Mouse (Mus musculus) C2C12 (cell line): ENCODE results near the gene Nop58. TPM values are rescaled to one million over a fixed set of nuclear protein-coding genes. Genes with fewer than 3 reads are reported as not detected.
"Not testable (repeated sequence)": the region's sequence is repeated elsewhere in the genome, so short reads cannot be mapped to it uniquely, and the experiment has no call there.

Experiments
- H3K27me3 ChIP-seq: one replicate; pipeline ENCODE4 v1.6.1; 2011; ENCODE audit not compliant: control insufficient read depth, insufficient read depth, insufficient read length
- H3K36me3 ChIP-seq: one replicate; pipeline ENCODE4 v1.6.1; 2011; ENCODE audit not compliant: control insufficient read depth, insufficient read depth
- H3K4me3 ChIP-seq: one replicate; pipeline ENCODE4 v1.5.1; 2011; ENCODE audit warnings: mild to moderate bottlenecking, control low read depth; ENCODE audit not compliant: poor library complexity, insufficient read depth, severe bottlenecking
- H3K79me2 ChIP-seq: one replicate; pipeline ENCODE4 v1.6.1; 2011; ENCODE audit not compliant: control insufficient read depth, insufficient read depth
- H3K79me3 ChIP-seq: one replicate; pipeline ENCODE4 v1.6.1; 2011; ENCODE audit warnings: low read depth, control low read depth
- H3ac ChIP-seq: one replicate; pipeline ENCODE3; 2011; ENCODE audit warnings: low read depth; ENCODE audit not compliant: control insufficient read depth, insufficient read length
- CEBPB ChIP-seq: IDR thresholded peaks from one replicate; pipeline ENCODE4 v1.6.1; 2011; ENCODE audit warnings: low read depth, mild to moderate bottlenecking, control low read depth, moderate library complexity
- CTCF ChIP-seq: IDR thresholded peaks from one replicate; pipeline ENCODE4 v1.5.1; 2011; ENCODE audit not compliant: control insufficient read depth, insufficient read depth, insufficient read length
- FOSL1 ChIP-seq: IDR thresholded peaks from one replicate; pipeline ENCODE4 v1.8.0; 2011; ENCODE audit warnings: mild to moderate bottlenecking, low read length; ENCODE audit not compliant: poor library complexity, insufficient read depth, severe bottlenecking
- MAX ChIP-seq: IDR thresholded peaks from one replicate; pipeline ENCODE4 v1.6.1; 2011; ENCODE audit warnings: mild to moderate bottlenecking, control low read depth
- MYOD1 ChIP-seq: IDR thresholded peaks from one replicate; pipeline ENCODE4 v1.6.1; 2011; ENCODE audit warnings: low read depth; ENCODE audit not compliant: control insufficient read depth, insufficient read length
- MYOG ChIP-seq: IDR thresholded peaks from one replicate; pipeline ENCODE4 v1.6.1; 2011; ENCODE audit not compliant: control insufficient read depth, insufficient read length; ENCODE audit errors: extremely low read depth
- USF1 ChIP-seq: IDR thresholded peaks from one replicate; pipeline ENCODE4 v1.6.1; 2011; ENCODE audit warnings: low read depth, mild to moderate bottlenecking, control low read depth, moderate library complexity
- long read RNA-seq, 2 experiments: library from polyadenylated mRNA; unstranded; transcript quantifications; one replicate each; pipeline ENCODE4 v2.0.0; 2019 to 2020
- polyA plus RNA-seq: library from polyadenylated mRNA; unstranded; fragments of >200 nt; fragmentation: generic; extraction: Trizol; gene quantifications from one replicate; pipeline ENCODE4 v1.2.1, GENCODE M21; 2012; ENCODE audit warnings: missing spikeins

Gene Nop58
- 88.7 TPM for polyA plus RNA-seq
- long read RNA-seq, experiment 1, full-length matches to known transcripts, result 29 of 69 reads
- long read RNA-seq, experiment 1, partial matches to known transcripts, result 34 of 69 reads
- long read RNA-seq, experiment 1, other reads (novel, unspliced or antisense), result 6 of 69 reads
- long read RNA-seq, experiment 2, full-length matches to known transcripts, result 51 of 773 reads
- long read RNA-seq, experiment 2, partial matches to known transcripts, result 558 of 773 reads
- long read RNA-seq, experiment 2, other reads (novel, unspliced or antisense), result 164 of 773 reads

- peak within 1 kb of the TSS; percentile 83 for H3K4me3 ChIP-seq
- peak; percentile 1 for TF ChIP-seq USF1
- no peak for TF ChIP-seq MYOD1
- TF ChIP-seq MAX, result peak; percentile 99
- H3K79me3 ChIP-seq, result peaks cover 52% of the 10 kb centered on the region
- peaks cover 54% of the 10 kb centered on the region for H3K79me2 ChIP-seq
- peak within 1 kb of the TSS; percentile 89 for H3ac ChIP-seq
- H3K36me3 ChIP-seq, result peaks cover 44% of the 10 kb centered on the region
- no peaks in the 10 kb centered on the region for H3K27me3 ChIP-seq
Observed at GRCm38 (mm10) chr1:59684819-59685755, at the start of gene Nop58. Nop58 (plus strand) TSS chr1:59684971.

GRCm38 (mm10) chr1:59636349-59636748 is 48.4 kb upstream of the Nop58 start:
- TF ChIP-seq CEBPB (no peak), MYOD1 (no peak), CTCF (no peak), FOSL1 (no peak), MYOG (no peak), USF1 (no peak), MAX (no peak)
- no peaks in the 10 kb centered on the region for H3K79me3 ChIP-seq
- no peak overlapping the region for H3K4me3 ChIP-seq
- peaks cover 19% of the 10 kb centered on the region for H3K36me3 ChIP-seq
- no peak overlapping the region for H3ac ChIP-seq
- H3K79me2 ChIP-seq, result no peaks in the 10 kb centered on the region
- no peaks in the 10 kb centered on the region for H3K27me3 ChIP-seq

- H3K79me3 ChIP-seq, result no peaks in the 10 kb centered on the region
- H3K4me3 ChIP-seq, result no peak overlapping the region
- H3K79me2 ChIP-seq, result no peaks in the 10 kb centered on the region
- no peaks in the 10 kb centered on the region for H3K27me3 ChIP-seq
- peaks cover 39% of the 10 kb centered on the region for H3K36me3 ChIP-seq
- no peak overlapping the region for H3ac ChIP-seq
- TF ChIP-seq MYOD1, result no peak
- TF ChIP-seq MAX, result no peak
- TF ChIP-seq FOSL1, result no peak
- no peak for TF ChIP-seq MYOG
- no peak for TF ChIP-seq CTCF
- TF ChIP-seq CEBPB, result no peak
- no peak for TF ChIP-seq USF1
Observed at GRCm38 (mm10) chr1:59638371-59638770, 46.4 kb upstream of the Nop58 start.

GRCm38 (mm10) chr1:59642488-59642887 is 42.3 kb upstream of the Nop58 start:
- Histone ChIP-seq H3ac (no peak overlapping the region), H3K36me3 (peaks cover 56% of the 10 kb centered on the region)

GRCm38 (mm10) chr1:59646502-59646901 is 38.3 kb upstream of the Nop58 start:
- H3K79me3 ChIP-seq, H3K27me3 ChIP-seq, H3K79me2 ChIP-seq, H3ac ChIP-seq, H3K4me3 ChIP-seq: not testable (repeated sequence)
- peaks cover 68% of the 10 kb centered on the region for H3K36me3 ChIP-seq

More at GRCm38 (mm10) chr1:59642488-59642887, 42.3 kb upstream of the Nop58 start:
- Histone ChIP-seq H3K4me3 (no peak overlapping the region), H3K79me2 (no peaks in the 10 kb centered on the region), H3K27me3 (no peaks in the 10 kb centered on the region), H3K79me3 (no peaks in the 10 kb centered on the region)
- TF ChIP-seq FOSL1 (no peak), MAX (no peak), CEBPB (no peak), CTCF (no peak), MYOG (no peak), MYOD1 (no peak), USF1 (no peak)

GRCm38 (mm10) chr1:59651201-59651819 is 33.5 kb upstream of the Nop58 start:
- peaks cover 26% of the 10 kb centered on the region for H3K79me2 ChIP-seq
- H3K79me3 ChIP-seq, result peaks cover 14% of the 10 kb centered on the region
- no peak for TF ChIP-seq USF1
- no peak for TF ChIP-seq MYOD1
- no peak for TF ChIP-seq FOSL1
- TF ChIP-seq MAX, result no peak
- TF ChIP-seq CTCF, result no peak
- TF ChIP-seq MYOG, result no peak
- no peak for TF ChIP-seq CEBPB
- no peaks in the 10 kb centered on the region for H3K27me3 ChIP-seq
- H3K4me3 ChIP-seq, result no peak overlapping the region
- peaks cover 67% of the 10 kb centered on the region for H3K36me3 ChIP-seq
- no peak overlapping the region for H3ac ChIP-seq
